Mouse (Mus musculus) layer of hippocampus, adult 6 months (tissue): ENCODE results near the gene Mia2. TPM values are rescaled to one million over a fixed set of nuclear protein-coding genes. Genes with fewer than 3 reads are reported as not detected.

Source experiments
- long read RNA-seq, 2 experiments: library from polyadenylated mRNA; unstranded; transcript quantifications; one replicate each; pipeline ENCODE4 v2.0.0; 2019 to 2020
- microRNA-seq: library from miRNA; unstranded; fragments of <30 nt; microRNA quantifications from one replicate; pipeline ENCODE4 v1.2.0, GENCODE M21; 2020
- polyA plus RNA-seq: library from polyadenylated mRNA; unstranded; fragments of <200 nt; fragmentation: Nextera tagmentation; gene quantifications from 2 replicates; pipeline ENCODE4 v1.2.3, GENCODE M21; 2021

Mia2 gene
- 9.0 and 10.2 TPM in 2 replicates for polyA plus RNA-seq
- long read RNA-seq, experiment 1, partial matches to known transcripts, result 12 of 18 reads
- long read RNA-seq, experiment 1, other reads (novel, unspliced or antisense), result 2 of 18 reads
- long read RNA-seq, experiment 2, full-length matches to known transcripts, result 82 of 132 reads
- long read RNA-seq, experiment 2, partial matches to known transcripts, result 19 of 132 reads
- long read RNA-seq, experiment 2, other reads (novel, unspliced or antisense), result 31 of 132 reads

GRCm38 (mm10) chr12:59095104-59096025, at the start of gene Mia2:
Gene Mia2, plus strand, starts transcription at chr12:59095799.

GRCm38 (mm10) chr12:59060993-59061595, 34.5 kb upstream of the Mia2 start, which contains the start of gene Trappc6b:
Gene Trappc6b, minus strand, starts transcription at chr12:59061472.

DNA sequence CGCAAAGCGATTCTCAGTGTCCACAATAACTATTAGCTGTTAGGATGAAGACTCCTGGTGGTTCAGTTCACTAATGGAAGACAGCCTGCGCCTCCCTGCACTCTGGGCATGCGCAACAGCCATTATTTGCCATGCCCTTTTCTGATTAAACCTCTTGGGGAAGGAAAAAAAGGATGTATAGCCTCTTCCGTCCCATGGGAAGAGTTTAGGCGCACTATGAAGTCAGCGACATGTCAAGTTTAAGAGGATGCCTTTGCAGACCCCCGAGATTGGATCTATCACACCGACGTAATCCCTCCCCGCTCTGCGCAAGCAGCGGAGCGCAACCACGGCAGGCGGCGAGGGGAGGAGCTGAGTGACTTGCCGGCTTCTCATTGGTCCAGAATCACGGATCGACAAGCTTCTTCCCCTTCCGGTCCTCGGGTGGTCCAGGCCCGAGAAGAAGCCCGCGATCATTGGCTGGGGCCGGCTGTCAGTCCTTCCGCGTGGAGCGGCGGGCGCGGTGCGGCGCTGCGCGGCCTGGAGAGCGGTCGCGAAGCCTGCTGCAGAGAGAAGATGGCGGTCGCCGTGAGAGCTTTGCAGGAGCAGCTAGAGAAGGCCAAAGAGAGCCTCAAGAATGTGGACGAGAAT, 29.0 kb upstream of the Mia2 start, which contains the start of gene Pnn:
TSS of gene Pnn (plus strand) at position 437 of the 630 bp plus-strand sequence.

DNA sequence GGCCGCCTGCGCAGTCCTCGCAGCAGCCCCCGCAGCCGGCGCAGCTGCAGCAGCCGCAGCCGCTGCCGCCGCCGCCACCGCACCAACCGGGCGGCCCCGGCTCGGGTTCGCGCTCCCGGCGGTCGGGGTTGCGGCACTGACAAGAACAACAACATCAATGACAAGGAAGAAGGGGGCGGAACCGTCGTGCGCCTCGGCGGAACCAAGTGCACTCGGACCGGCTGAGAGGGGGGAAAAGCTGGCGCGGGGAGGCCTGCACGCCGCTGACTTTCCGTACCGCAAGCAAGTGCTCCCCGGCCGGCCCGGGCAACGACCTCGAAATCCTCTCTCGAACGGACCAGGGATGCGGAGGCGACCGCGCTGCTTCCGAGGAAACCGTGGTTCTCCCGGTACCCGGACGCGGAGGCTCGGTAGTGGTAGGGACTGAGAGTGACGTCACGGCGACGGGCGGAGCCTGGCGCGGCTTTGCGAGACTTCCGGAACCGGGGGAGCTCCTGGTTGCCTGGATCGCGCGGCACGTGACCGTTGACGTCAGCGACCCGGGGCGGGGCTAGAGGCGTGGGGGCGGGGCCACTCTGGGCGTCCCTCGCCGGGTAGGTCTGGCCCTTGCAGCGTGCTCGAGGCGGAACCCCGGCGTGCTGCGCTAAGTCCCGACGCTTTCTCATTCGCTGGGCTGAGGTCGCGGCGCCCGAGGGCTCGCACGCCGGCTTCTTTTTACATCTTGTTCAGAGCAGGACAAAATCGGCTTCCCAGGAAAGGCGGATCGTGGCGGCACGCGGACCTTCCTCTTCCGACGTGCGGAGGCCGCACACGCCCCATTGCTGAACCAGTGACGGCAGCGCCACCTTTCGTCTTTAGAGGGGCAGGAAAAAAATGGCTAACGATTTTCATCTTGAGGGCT, 124.0 kb downstream of the Mia2 start, which contains the start of gene Fbxo33:
TSS of gene Fbxo33 (minus strand) at position 401 of the 901 bp plus-strand sequence.

Small RNAs within 50 kb of the gene (microRNA-seq; reads per million reads assigned to microRNA genes)
- not detected for gene Gm27284

Other genes starting within 250 kb of the Mia2 start
- gene Sec23a, start 83.8 kb upstream of the Mia2 start, polyA plus RNA-seq, result 60.2 and 66.3 TPM in 2 replicates
- gene Gemin2, start 82.4 kb upstream of the Mia2 start, polyA plus RNA-seq, result 8.2 and 9.0 TPM in 2 replicates
- 110 and 115 TPM in 2 replicates for gene Trappc6b, start 34.3 kb upstream of the Mia2 start, polyA plus RNA-seq
- 21.8 and 39.9 TPM in 2 replicates for gene Pnn, start 28.9 kb upstream of the Mia2 start, polyA plus RNA-seq
- 10.9 and 12.0 TPM in 2 replicates for gene Fbxo33, start 123.9 kb downstream of the Mia2 start, polyA plus RNA-seq